37 mouse cellular contexts compared by ENCODE assay signal in genomic region chr8:11693972-11694371, GRCm38 (mm10). TPM values are rescaled to one million over a fixed set of nuclear protein-coding genes. Genes with fewer than 3 reads are reported as not detected.
"Had no signal": no experiment of that assay in that cellular context is flagged by ENCODE, and none has a peak within 500 bp of the region (broad histone marks: within the 10 kb centered on the region; RNA-seq: fewer than 3 reads in every experiment).

No protein-coding gene starts in this region.

- H3K4me1 ChIP-seq: embryonic facial prominence, embryonic 10.5 days; embryonic facial prominence, embryonic 12.5 days; embryonic facial prominence, embryonic 13.5 days; embryonic facial prominence, embryonic 15.5 days; forebrain, embryonic 13.5 days; forebrain, embryonic 15.5 days had no signal

- H3K36me3 ChIP-seq: embryonic facial prominence, embryonic 10.5 days; embryonic facial prominence, embryonic 12.5 days; embryonic facial prominence, embryonic 13.5 days; embryonic facial prominence, embryonic 15.5 days; forebrain, embryonic 10.5 days; forebrain, embryonic 12.5 days; forebrain, embryonic 15.5 days had no signal

- H3K4me2 ChIP-seq: embryonic facial prominence, embryonic 12.5 days; embryonic facial prominence, embryonic 13.5 days; embryonic facial prominence, embryonic 15.5 days; forebrain, embryonic 12.5 days; forebrain, embryonic 13.5 days; forebrain, embryonic 15.5 days had no signal

- H3K4me3 ChIP-seq: embryonic facial prominence, embryonic 10.5 days; embryonic facial prominence, embryonic 12.5 days; embryonic facial prominence, embryonic 13.5 days; embryonic facial prominence, embryonic 15.5 days; erythroblast, embryonic 14.5 days; forebrain, embryonic 10.5 days; forebrain, embryonic 12.5 days; forebrain, embryonic 13.5 days; forebrain, embryonic 15.5 days; heart, adult 2 months had no signal

- H3K27me3 ChIP-seq: embryonic facial prominence, embryonic 12.5 days; embryonic facial prominence, embryonic 13.5 days; embryonic facial prominence, embryonic 15.5 days; forebrain, embryonic 13.5 days; forebrain, embryonic 15.5 days had no signal

- H3K27ac ChIP-seq: embryonic facial prominence, embryonic 10.5 days; embryonic facial prominence, embryonic 12.5 days; embryonic facial prominence, embryonic 13.5 days; embryonic facial prominence, embryonic 15.5 days; forebrain, embryonic 10.5 days; forebrain, embryonic 12.5 days; forebrain, embryonic 13.5 days; forebrain, embryonic 15.5 days; heart, adult 2 months had no signal

- H3K9me3 ChIP-seq: embryonic facial prominence, embryonic 10.5 days; embryonic facial prominence, embryonic 12.5 days; embryonic facial prominence, embryonic 13.5 days; embryonic facial prominence, embryonic 15.5 days; forebrain, embryonic 10.5 days; forebrain, embryonic 12.5 days; forebrain, embryonic 13.5 days; forebrain, embryonic 15.5 days had no signal

- DNase-seq: cerebellum, adult 18-20 months; cerebellum, adult 2 months; cerebellum, adult 8-10 months; cerebellum, adult 9-10 months; cerebellum, adult 9-11 months; cerebellum, postnatal 10 days; cerebellum, postnatal 14 days; cerebellum, postnatal 25 days; cerebellum, postnatal 36 days; embryo, embryonic 11 days; forebrain, postnatal 0 days; gastrocnemius, postnatal 14 days; gastrocnemius, postnatal 25 days; gastrocnemius, postnatal 36 days; heart, adult 11 months; heart, adult 18-20 months; heart, adult 2 months had no signal

- H3K9ac ChIP-seq: embryonic facial prominence, embryonic 12.5 days; embryonic facial prominence, embryonic 13.5 days; embryonic facial prominence, embryonic 15.5 days; forebrain, embryonic 12.5 days; forebrain, embryonic 13.5 days; forebrain, embryonic 15.5 days; forebrain, postnatal 0 days had no signal

- ATAC-seq: forebrain, embryonic 13.5 days; forebrain, embryonic 14.5 days; forebrain, embryonic 15.5 days; forebrain, embryonic 16.5 days; forebrain, postnatal 0 days had no signal

RNA-seq across cellular contexts. Expression of gene 1700016D06Rik, which starts 6.9 kb away (rescaled TPM):
- total RNA-seq: common myeloid progenitor, adult 5-6 weeks; forebrain, postnatal 0 days; gastrocnemius, adult 18-20 months; gastrocnemius, adult 8-10 months; gastrocnemius, postnatal 14 days; gastrocnemius, postnatal 25 days; gastrocnemius, postnatal 36 days; gastrocnemius, postnatal 4 days; granulocyte monocyte progenitor cell, adult 5-6 weeks; heart, adult 18-20 months; heart, adult 2 months had no signal
- polyA plus RNA-seq: cerebellum, adult 2 months; cortical plate, adult 2 months; embryonic facial prominence, embryonic 10.5 days; embryonic facial prominence, embryonic 11.5 days; embryonic facial prominence, embryonic 12.5 days; embryonic facial prominence, embryonic 13.5 days; embryonic facial prominence, embryonic 15.5 days; erythroblast, embryonic 14.5 days; forebrain, embryonic 10.5 days; forebrain, embryonic 11.5 days; forebrain, embryonic 12.5 days; forebrain, embryonic 13.5 days; forebrain, embryonic 14.5 days; frontal cortex, adult 2 months; heart, adult 2 months had no signal
